Mouse (Mus musculus) heart, embryonic 15.5 days (tissue): ENCODE results near the gene Exoc7. TPM values are rescaled to one million over a fixed set of nuclear protein-coding genes. Genes with fewer than 3 reads are reported as not detected.
A peak's percentile ranks its signal among the peaks of the same experiment; 100 is the strongest.

Source experiments
- ATAC-seq: fragments of 200-750 bp; cut with Nextera tagmentation; replicated peaks from 2 replicates; pipeline ENCODE4 v1.8.0; 2017; ENCODE audit warnings: low read depth, moderate TSS enrichment; ENCODE audit not compliant: insufficient number of reproducible peaks, insufficient read depth, low FRiP score
- H3K27ac ChIP-seq: fragments of 300-500 bp; sonication (generic); 2 replicates; pipeline ENCODE4 v1.5.1; 2015; ENCODE audit warnings: mild to moderate bottlenecking, inconsistent platforms
- H3K27me3 ChIP-seq: fragments of 300-500 bp; sonication (generic); 2 replicates; pipeline ENCODE4 v1.6.1; 2015; ENCODE audit warnings: inconsistent platforms
- H3K36me3 ChIP-seq: fragments of 300-500 bp; sonication (generic); 2 replicates; pipeline ENCODE4 v1.6.1; 2015; ENCODE audit warnings: mild to moderate bottlenecking, inconsistent platforms
- H3K4me1 ChIP-seq: fragments of 300-500 bp; sonication (generic); replicated peaks from 2 replicates; pipeline ENCODE4 v1.6.1; 2015; ENCODE audit warnings: inconsistent platforms
- H3K4me2 ChIP-seq: fragments of 300-500 bp; sonication (generic); 2 replicates; pipeline ENCODE4 v1.6.1; 2015; ENCODE audit warnings: inconsistent platforms, mild to moderate bottlenecking, moderate library complexity
- H3K4me3 ChIP-seq: fragments of 300-500 bp; sonication (generic); 2 replicates; pipeline ENCODE4 v1.5.1; 2015; ENCODE audit warnings: mild to moderate bottlenecking, inconsistent platforms
- H3K9ac ChIP-seq: fragments of 300-500 bp; sonication (generic); 2 replicates; pipeline ENCODE4 v1.6.1; 2015; ENCODE audit warnings: mild to moderate bottlenecking, inconsistent platforms
- H3K9me3 ChIP-seq: fragments of 300-500 bp; sonication (generic); replicated peaks from 2 replicates; pipeline ENCODE4 v1.6.1; 2016; ENCODE audit warnings: inconsistent platforms
- WGBS: fragments of 180-500 bp; shearing (Covaris S2); methylation state at CpG from one replicate; pipeline ENCODE4 v1.1.7; 2015; ENCODE audit warnings: mixed read lengths; 5-methylcytosine and 5-hydroxymethylcytosine counted together
- polyA plus RNA-seq: library from polyadenylated mRNA; unstranded; fragments of >200 nt; fragmentation: Nextera tagmentation; extraction: Ambion mirVana; gene quantifications from 2 replicates; pipeline ENCODE4 v1.2.1, GENCODE M21; 2015

Exoc7 gene
- polyA plus RNA-seq = 45.2 and 58.2 TPM in 2 replicates

GRCm38 (mm10) chr11:116307019-116307725 is at the start of gene Exoc7:
Gene Exoc7 (minus strand): TSS chr11:116307233.
- 77% methylated on average over 10 of the region's 10 CpGs for WGBS
- no peaks in the 10 kb centered on the region for H3K27me3 ChIP-seq
- H3K9me3 ChIP-seq = no peaks in the 10 kb centered on the region
- H3K4me3 ChIP-seq = peak within 1 kb of the TSS; percentile 75
- H3K4me1 ChIP-seq = peaks cover 6% of the 10 kb centered on the region
- H3K4me2 ChIP-seq = peak within 1 kb of the TSS; percentile 87
- peaks cover 31% of the 10 kb centered on the region for H3K36me3 ChIP-seq
- peak within 1 kb of the TSS; percentile 77 for H3K9ac ChIP-seq
- ATAC-seq = no peak
- peak within 1 kb of the TSS; percentile 64 for H3K27ac ChIP-seq

GRCm38 (mm10) chr11:116354521-116354920 is 47.5 kb upstream of the Exoc7 start:
- Histone ChIP-seq H3K27me3 (no peaks in the 10 kb centered on the region), H3K36me3 (peaks cover 4% of the 10 kb centered on the region; the same call in 1 of the 2 replicates), H3K9me3 (no peaks in the 10 kb centered on the region), H3K4me3 (no peak overlapping the region), H3K9ac (no peak overlapping the region), H3K27ac (no peak overlapping the region), H3K4me2 (no peak overlapping the region), H3K4me1 (no peaks in the 10 kb centered on the region)
- WGBS = 39% methylated on average over 17 of the region's 17 CpGs
- ATAC-seq = 0 out of 2 replicates have a peak, but pooled peaks have one; percentile 27

- H3K9ac ChIP-seq = no peak overlapping the region
- no peak overlapping the region for H3K27ac ChIP-seq
- H3K4me2 ChIP-seq = no peak overlapping the region
- 79% methylated on average over 8 of the region's 8 CpGs for WGBS
- no peak overlapping the region for H3K4me3 ChIP-seq
- no peaks in the 10 kb centered on the region for H3K27me3 ChIP-seq
- peaks cover 4% of the 10 kb centered on the region; the same call in 1 of the 2 replicates for H3K36me3 ChIP-seq
- no peak for ATAC-seq
- H3K9me3 ChIP-seq = no peaks in the 10 kb centered on the region
- no peaks in the 10 kb centered on the region for H3K4me1 ChIP-seq
Measured at GRCm38 (mm10) chr11:116353535-116353934, 46.5 kb upstream of the Exoc7 start.

DNA sequence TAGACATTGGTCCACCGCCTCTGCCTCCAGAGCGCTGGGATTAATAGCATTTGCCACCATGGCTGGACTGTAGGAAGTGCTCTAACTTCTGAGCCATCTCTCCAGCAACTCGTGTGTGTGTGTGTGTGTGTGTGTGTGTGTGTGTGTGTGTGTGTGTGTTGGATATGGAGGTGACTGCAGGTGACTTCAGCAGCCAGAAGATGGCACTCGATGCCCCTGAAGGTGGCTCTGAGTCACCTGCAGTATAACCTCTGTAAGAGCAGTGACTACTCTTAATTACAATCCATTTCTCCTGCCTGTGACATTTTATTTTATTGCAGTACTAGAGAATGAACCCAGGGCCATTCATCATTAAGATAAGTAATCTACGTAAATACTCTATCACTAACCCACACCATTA is 44.3 kb upstream of the Exoc7 start:
- ATAC-seq = no peak
- H3K36me3 ChIP-seq = peaks cover 4% of the 10 kb centered on the region; the same call in 1 of the 2 replicates
- H3K27me3 ChIP-seq = no peaks in the 10 kb centered on the region
- H3K9me3 ChIP-seq = no peaks in the 10 kb centered on the region
- WGBS = 82% methylated on average over 5 of the region's 5 CpGs
- no peak overlapping the region for H3K4me3 ChIP-seq
- no peak overlapping the region for H3K27ac ChIP-seq
- H3K4me1 ChIP-seq = no peaks in the 10 kb centered on the region
- H3K4me2 ChIP-seq = no peak overlapping the region
- H3K9ac ChIP-seq = no peak overlapping the region

- WGBS = 32% methylated on average over 5 of the region's 5 CpGs
- H3K36me3 ChIP-seq = no peaks in the 10 kb centered on the region
- no peaks in the 10 kb centered on the region for H3K9me3 ChIP-seq
- no peak overlapping the region for H3K27ac ChIP-seq
- no peaks in the 10 kb centered on the region for H3K4me1 ChIP-seq
- no peak overlapping the region for H3K9ac ChIP-seq
- ATAC-seq = peak; percentile 34; the same call in 1 of the 2 replicates
- H3K4me2 ChIP-seq = no peak overlapping the region
- H3K4me3 ChIP-seq = no peak overlapping the region
- no peaks in the 10 kb centered on the region for H3K27me3 ChIP-seq
Measured at GRCm38 (mm10) chr11:116347955-116348354, 40.9 kb upstream of the Exoc7 start.

DNA sequence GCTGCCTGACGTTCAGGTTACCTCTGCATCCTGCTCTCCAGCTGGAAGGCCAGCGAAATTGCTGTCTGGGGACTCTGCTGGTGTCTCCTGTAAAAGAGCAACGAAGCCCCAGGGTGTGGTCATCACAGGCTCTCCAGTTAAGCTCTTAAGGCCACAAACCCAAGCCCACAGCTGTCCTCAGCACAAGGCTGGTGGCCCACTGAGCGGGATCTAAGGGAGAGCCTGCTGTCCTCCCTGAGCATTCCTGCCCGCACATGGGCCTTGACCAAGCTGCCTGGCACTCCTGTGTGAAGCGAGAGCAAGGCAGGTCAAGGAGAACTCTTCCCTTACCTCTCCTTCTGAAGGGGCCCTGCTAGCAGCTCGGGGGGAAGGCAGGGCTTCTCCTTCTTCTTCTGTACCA is 40.0 kb upstream of the Exoc7 start:
- no peaks in the 10 kb centered on the region for H3K9me3 ChIP-seq
- no peak overlapping the region for H3K4me3 ChIP-seq
- no peaks in the 10 kb centered on the region for H3K4me1 ChIP-seq
- no peak for ATAC-seq
- no peak overlapping the region for H3K9ac ChIP-seq
- H3K36me3 ChIP-seq = no peaks in the 10 kb centered on the region
- 75% methylated on average over 7 of the region's 7 CpGs for WGBS
- H3K4me2 ChIP-seq = no peak overlapping the region
- H3K27ac ChIP-seq = no peak overlapping the region
- no peaks in the 10 kb centered on the region for H3K27me3 ChIP-seq

GRCm38 (mm10) chr11:116342069-116342791 is 35.2 kb upstream of the Exoc7 start:
- no peak overlapping the region for H3K4me3 ChIP-seq
- no peak overlapping the region for H3K27ac ChIP-seq
- peaks cover 2% of the 10 kb centered on the region; the same call in 1 of the 2 replicates for H3K4me1 ChIP-seq
- no peaks in the 10 kb centered on the region for H3K36me3 ChIP-seq
- no peak overlapping the region for H3K9ac ChIP-seq
- no peaks in the 10 kb centered on the region for H3K9me3 ChIP-seq
- H3K4me2 ChIP-seq = no peak overlapping the region
- WGBS = 59% methylated on average over 25 of the region's 25 CpGs
- ATAC-seq = no peak
- H3K27me3 ChIP-seq = no peaks in the 10 kb centered on the region

DNA sequence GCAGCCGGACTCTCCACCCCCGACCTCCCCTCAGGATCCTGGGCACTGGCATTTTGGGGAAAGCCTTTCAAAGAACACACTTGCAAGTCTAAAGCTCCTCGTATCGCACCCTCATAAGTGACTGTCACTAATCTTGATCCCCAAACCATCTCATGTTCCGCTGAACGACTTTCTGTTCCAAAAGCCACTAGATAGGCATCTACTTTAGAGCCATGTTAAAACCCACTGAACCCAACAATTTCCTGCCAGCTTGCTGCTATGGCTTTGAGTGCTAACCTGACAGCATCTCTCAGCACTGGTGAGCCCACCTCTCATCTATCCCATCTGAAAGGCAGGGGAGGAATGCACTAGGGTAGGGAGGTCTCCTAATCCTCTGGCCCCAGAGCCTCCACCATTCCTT is 30.5 kb upstream of the Exoc7 start:
- no peak overlapping the region for H3K9ac ChIP-seq
- H3K4me2 ChIP-seq = no peak overlapping the region
- peaks cover 23% of the 10 kb centered on the region for H3K4me1 ChIP-seq
- no peak overlapping the region for H3K27ac ChIP-seq
- no peak overlapping the region for H3K4me3 ChIP-seq
- peaks cover 26% of the 10 kb centered on the region for H3K27me3 ChIP-seq
- WGBS = 74% methylated on average over 6 of the region's 6 CpGs
- H3K9me3 ChIP-seq = no peaks in the 10 kb centered on the region
- H3K36me3 ChIP-seq = no peaks in the 10 kb centered on the region
- no peak for ATAC-seq

GRCm38 (mm10) chr11:116337000-116337399 is 30.0 kb upstream of the Exoc7 start:
- H3K4me1 ChIP-seq = peaks cover 26% of the 10 kb centered on the region
- no peaks in the 10 kb centered on the region for H3K9me3 ChIP-seq
- no peak overlapping the region for H3K4me3 ChIP-seq
- WGBS = 54% methylated on average over 12 of the region's 12 CpGs
- H3K27me3 ChIP-seq = peaks cover 26% of the 10 kb centered on the region
- ATAC-seq = no peak
- no peak overlapping the region for H3K27ac ChIP-seq
- no peaks in the 10 kb centered on the region for H3K36me3 ChIP-seq
- no peak overlapping the region for H3K4me2 ChIP-seq
- no peak overlapping the region for H3K9ac ChIP-seq

GRCm38 (mm10) chr11:116336393-116336792 is 29.4 kb upstream of the Exoc7 start:
- H3K4me3 ChIP-seq = peak overlapping the region; percentile 62; the same call in 1 of the 2 replicates
- H3K4me1 ChIP-seq = peaks cover 24% of the 10 kb centered on the region
- H3K27ac ChIP-seq = no peak overlapping the region
- no peaks in the 10 kb centered on the region for H3K36me3 ChIP-seq
- no peak overlapping the region for H3K9ac ChIP-seq
- peak overlapping the region; percentile 99; the same call in 1 of the 2 replicates for H3K4me2 ChIP-seq
- no peaks in the 10 kb centered on the region for H3K9me3 ChIP-seq
- 88% methylated on average over 4 of the region's 4 CpGs for WGBS
- ATAC-seq = no peak
- peaks cover 26% of the 10 kb centered on the region for H3K27me3 ChIP-seq

DNA sequence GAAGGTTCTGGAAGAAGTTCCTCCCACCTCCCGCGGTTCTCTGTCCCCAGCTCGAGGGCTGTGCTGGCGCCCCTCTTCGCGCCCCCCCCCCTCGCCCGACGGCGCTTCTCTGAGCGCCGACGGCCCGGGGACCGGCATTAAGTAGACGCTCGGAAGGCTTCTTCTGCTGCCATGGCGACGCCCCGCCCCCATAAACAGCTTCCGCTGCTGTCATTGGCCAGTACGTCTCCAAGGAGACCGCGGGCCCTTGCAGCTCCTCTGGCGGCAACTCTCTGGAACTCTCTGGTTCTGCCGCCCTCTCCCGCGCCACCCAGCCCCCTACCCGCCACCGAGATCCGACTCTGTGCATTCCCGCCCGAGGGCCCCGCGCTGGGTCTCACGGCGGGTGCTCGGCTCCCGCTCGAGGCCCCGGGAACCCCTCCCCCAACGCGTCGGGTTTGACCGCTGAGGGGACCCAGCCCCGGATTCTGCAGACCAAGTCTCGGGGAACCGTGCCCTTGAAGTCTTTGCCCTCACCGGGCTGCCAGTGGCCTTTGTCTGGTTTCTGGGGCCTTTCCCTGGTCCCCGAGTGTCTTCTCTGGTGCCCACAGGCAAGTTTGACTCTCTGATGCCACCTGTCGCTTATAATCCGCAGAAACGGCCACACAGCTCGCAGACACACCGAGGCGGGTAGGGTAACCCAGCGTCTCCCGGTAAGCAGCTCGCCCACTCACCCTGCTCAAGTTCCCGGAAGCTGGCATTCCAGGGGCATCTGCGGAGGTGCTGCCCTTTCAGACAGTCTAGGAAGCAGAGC is 28.4 kb upstream of the Exoc7 start, which contains the start of gene Foxj1:
Gene Foxj1 (minus strand): TSS at position 156 of the 793 bp plus-strand sequence.
- H3K4me3 ChIP-seq = peak within 1 kb of the TSS; percentile 62
- peak within 1 kb of the TSS; percentile 99 for H3K4me2 ChIP-seq
- peak; percentile 87 for ATAC-seq
- peak within 1 kb of the TSS; percentile 23; the same call in 1 of the 2 replicates for H3K27ac ChIP-seq
- H3K9me3 ChIP-seq = no peaks in the 10 kb centered on the region
- no peaks in the 10 kb centered on the region for H3K36me3 ChIP-seq
- under 1% methylated on average over 59 of the region's 61 CpGs for WGBS
- peaks cover 26% of the 10 kb centered on the region for H3K27me3 ChIP-seq
- peaks cover 24% of the 10 kb centered on the region for H3K4me1 ChIP-seq
- H3K9ac ChIP-seq = peak within 1 kb of the TSS; percentile 59
